Mouse (Mus musculus): ENCODE measurements around the gene Tmem204.
"Not testable (repeated sequence)": the region's sequence is repeated elsewhere in the genome, so short reads cannot be mapped to it uniquely, and the experiment has no call there.

- TF ChIP-seq CTCF, POLR2A (IDR thresholded peaks at IDR 0.05; ENCODE audit: insufficient read depth, low read depth, low read length): not testable (repeated sequence)
Observed at GRCm38 (mm10) chr17:25125442-25126060, 42.2 kb upstream of the Tmem204 start.
